Mouse (Mus musculus) midbrain, embryonic 14.5 days (tissue): ENCODE data around the gene Ndufs6. TPM values are rescaled to one million over a fixed set of nuclear protein-coding genes. Genes with fewer than 3 reads are reported as not detected.

Source experiments
- ATAC-seq: fragments of 200-750 bp; cut with Nextera tagmentation; 2 replicates; pipeline ENCODE4 v1.8.0; 2017; ENCODE audit warnings: moderate number of reproducible peaks, moderate library complexity; ENCODE audit not compliant: low FRiP score, low TSS enrichment
- DNase-seq: peaks from one replicate; pipeline ENCODE4 v3.0.0-alpha.2; 2015
- H3K27ac ChIP-seq: fragments of 300-500 bp; sonication (generic); replicated peaks from 2 replicates; pipeline ENCODE4 v1.5.1; 2014; ENCODE audit warnings: mild to moderate bottlenecking, low read depth, low read length, moderate library complexity
- H3K27me3 ChIP-seq: fragments of 300-500 bp; sonication (generic); 2 replicates; pipeline ENCODE4 v1.6.1; 2014; ENCODE audit warnings: low read length, control low read depth, mixed read lengths; ENCODE audit not compliant: control insufficient read depth, insufficient read depth
- H3K36me3 ChIP-seq: fragments of 300-500 bp; sonication (generic); 2 replicates; pipeline ENCODE4 v1.6.1; 2014; ENCODE audit warnings: low read length, control low read depth; ENCODE audit not compliant: control insufficient read depth, insufficient read depth
- H3K4me1 ChIP-seq: fragments of 300-500 bp; sonication (generic); 2 replicates; pipeline ENCODE4 v1.6.1; 2014; ENCODE audit warnings: mild to moderate bottlenecking, antibody characterized with exemption, low read length, control low read depth; ENCODE audit not compliant: control insufficient read depth, insufficient read depth
- H3K4me2 ChIP-seq: fragments of 300-500 bp; sonication (generic); 2 replicates; pipeline ENCODE4 v1.6.1; 2014; ENCODE audit warnings: mild to moderate bottlenecking, low read length, moderate library complexity
- H3K4me3 ChIP-seq: fragments of 300-500 bp; sonication (generic); replicated peaks from 2 replicates; pipeline ENCODE4 v1.5.1; 2014; ENCODE audit warnings: low read depth, low read length
- H3K9ac ChIP-seq: fragments of 300-500 bp; sonication (generic); replicated peaks from 2 replicates; pipeline ENCODE4 v1.6.1; 2014; ENCODE audit warnings: mild to moderate bottlenecking, low read length, moderate library complexity
- H3K9me3 ChIP-seq: fragments of 300-500 bp; sonication (generic); 2 replicates; pipeline ENCODE4 v1.6.1; 2016; ENCODE audit warnings: low read length, control low read depth, mixed read lengths; ENCODE audit not compliant: control insufficient read depth
- WGBS: fragments of 180-500 bp; shearing (Covaris S2); extraction: QIAGEN DNeasy Blood & Tissue Kit; methylation state at CpG from one replicate; pipeline ENCODE4 v1.1.7; 2014; 5-methylcytosine and 5-hydroxymethylcytosine counted together
- polyA plus RNA-seq: library from polyadenylated mRNA; unstranded; fragments of >200 nt; fragmentation: Nextera tagmentation; extraction: Ambion mirVana; gene quantifications from 2 replicates; pipeline ENCODE4 v1.2.1, GENCODE M21; 2014

Gene Ndufs6
- 355 and 484 TPM in 2 replicates for polyA plus RNA-seq

GRCm38 (mm10) chr13:73327827-73328698 lies at the start of gene Ndufs6, which contains the start of gene Mrpl36:
TSS of gene Ndufs6 (minus strand) at chr13:73328542.
TSS of gene Mrpl36 (plus strand) at chr13:73328513.
- Histone ChIP-seq H3K4me2 (peak within 1 kb of the TSS; percentile 73), H3K27me3 (no peaks in the 10 kb centered on the region), H3K4me3 (peak within 1 kb of the TSS; percentile 74), H3K4me1 (peaks cover 25% of the 10 kb centered on the region), H3K27ac (peak within 1 kb of the TSS; percentile 55), H3K36me3 (peaks cover 31% of the 10 kb centered on the region), H3K9me3 (no peaks in the 10 kb centered on the region), H3K9ac (peak within 1 kb of the TSS; percentile 66)
- DNase-seq, result peak; percentile 94
- peak; percentile 71 for ATAC-seq
- under 1% methylated on average over 45 of the region's 45 CpGs for WGBS

GRCm38 (mm10) chr13:73377637-73378036 lies 49.3 kb upstream of the Ndufs6 start:
- no peak for ATAC-seq
- no peaks in the 10 kb centered on the region for H3K27me3 ChIP-seq
- H3K9ac ChIP-seq, result no peak overlapping the region
- no peak overlapping the region for H3K4me2 ChIP-seq
- no peaks in the 10 kb centered on the region for H3K36me3 ChIP-seq
- WGBS, result 82% methylated on average over 9 of the region's 9 CpGs
- no peaks in the 10 kb centered on the region for H3K9me3 ChIP-seq
- no peak for DNase-seq
- H3K27ac ChIP-seq, result no peak overlapping the region
- no peaks in the 10 kb centered on the region for H3K4me1 ChIP-seq
- no peak overlapping the region for H3K4me3 ChIP-seq

GRCm38 (mm10) chr13:73374612-73375011 lies 46.3 kb upstream of the Ndufs6 start:
- Histone ChIP-seq H3K9me3 (no peaks in the 10 kb centered on the region), H3K9ac (no peak overlapping the region), H3K4me2 (no peak overlapping the region), H3K27ac (no peak overlapping the region), H3K36me3 (no peaks in the 10 kb centered on the region), H3K4me3 (no peak overlapping the region), H3K4me1 (no peaks in the 10 kb centered on the region), H3K27me3 (no peaks in the 10 kb centered on the region)
- 39% methylated on average over 2 of the region's 2 CpGs for WGBS
- DNase-seq (peak; percentile 16), ATAC-seq (0 out of 2 replicates have a peak, but pooled peaks have one; percentile 2)

- no peak overlapping the region for H3K4me3 ChIP-seq
- 68% methylated on average over 4 of the region's 4 CpGs for WGBS
- DNase-seq (no peak), ATAC-seq (no peak)
- H3K9ac ChIP-seq, result no peak overlapping the region
- H3K9me3 ChIP-seq, result no peaks in the 10 kb centered on the region
- no peak overlapping the region for H3K27ac ChIP-seq
- H3K27me3 ChIP-seq, result no peaks in the 10 kb centered on the region
- no peaks in the 10 kb centered on the region for H3K36me3 ChIP-seq
- H3K4me2 ChIP-seq, result no peak overlapping the region
- H3K4me1 ChIP-seq, result no peaks in the 10 kb centered on the region
Observed at GRCm38 (mm10) chr13:73373367-73373766, 45.0 kb upstream of the Ndufs6 start.

- no peak overlapping the region for H3K27ac ChIP-seq
- no peaks in the 10 kb centered on the region for H3K4me1 ChIP-seq
- no peaks in the 10 kb centered on the region for H3K9me3 ChIP-seq
- WGBS, result 90% methylated on average over 3 of the region's 3 CpGs
- DNase-seq (no peak), ATAC-seq (no peak)
- no peak overlapping the region for H3K4me3 ChIP-seq
- H3K9ac ChIP-seq, result no peak overlapping the region
- H3K36me3 ChIP-seq, result no peaks in the 10 kb centered on the region
- no peaks in the 10 kb centered on the region for H3K27me3 ChIP-seq
- H3K4me2 ChIP-seq, result no peak overlapping the region
Observed at GRCm38 (mm10) chr13:73357106-73357505, 28.8 kb upstream of the Ndufs6 start.

GRCm38 (mm10) chr13:73352491-73352890 lies 24.1 kb upstream of the Ndufs6 start:
- no peak for DNase-seq
- H3K27ac ChIP-seq, result no peak overlapping the region
- H3K36me3 ChIP-seq, result no peaks in the 10 kb centered on the region
- H3K4me1 ChIP-seq, result no peaks in the 10 kb centered on the region
- no peak overlapping the region for H3K4me2 ChIP-seq
- H3K9ac ChIP-seq, result no peak overlapping the region
- H3K4me3 ChIP-seq, result no peak overlapping the region
- no peaks in the 10 kb centered on the region for H3K27me3 ChIP-seq
- no peaks in the 10 kb centered on the region for H3K9me3 ChIP-seq
- no peak for ATAC-seq

GRCm38 (mm10) chr13:73351910-73352309 lies 23.6 kb upstream of the Ndufs6 start:
- Histone ChIP-seq H3K4me1 (no peaks in the 10 kb centered on the region), H3K4me3 (no peak overlapping the region), H3K9ac (no peak overlapping the region), H3K9me3 (no peaks in the 10 kb centered on the region), H3K36me3 (no peaks in the 10 kb centered on the region), H3K4me2 (no peak overlapping the region), H3K27me3 (no peaks in the 10 kb centered on the region), H3K27ac (no peak overlapping the region)
- ATAC-seq (no peak), DNase-seq (no peak)
- 72% methylated on average over 3 of the region's 3 CpGs for WGBS

- H3K27ac ChIP-seq, result no peak overlapping the region
- H3K4me1 ChIP-seq, result no peaks in the 10 kb centered on the region
- DNase-seq (no peak), ATAC-seq (no peak)
- H3K9me3 ChIP-seq, result no peaks in the 10 kb centered on the region
- 90% methylated on average over 9 of the region's 9 CpGs for WGBS
- no peak overlapping the region for H3K9ac ChIP-seq
- no peaks in the 10 kb centered on the region for H3K36me3 ChIP-seq
- H3K4me2 ChIP-seq, result no peak overlapping the region
- no peak overlapping the region for H3K4me3 ChIP-seq
- H3K27me3 ChIP-seq, result no peaks in the 10 kb centered on the region
Observed at GRCm38 (mm10) chr13:73350741-73351140, 22.4 kb upstream of the Ndufs6 start.
